Mouse (Mus musculus): ENCODE results near the gene Carnmt1.

DNA sequence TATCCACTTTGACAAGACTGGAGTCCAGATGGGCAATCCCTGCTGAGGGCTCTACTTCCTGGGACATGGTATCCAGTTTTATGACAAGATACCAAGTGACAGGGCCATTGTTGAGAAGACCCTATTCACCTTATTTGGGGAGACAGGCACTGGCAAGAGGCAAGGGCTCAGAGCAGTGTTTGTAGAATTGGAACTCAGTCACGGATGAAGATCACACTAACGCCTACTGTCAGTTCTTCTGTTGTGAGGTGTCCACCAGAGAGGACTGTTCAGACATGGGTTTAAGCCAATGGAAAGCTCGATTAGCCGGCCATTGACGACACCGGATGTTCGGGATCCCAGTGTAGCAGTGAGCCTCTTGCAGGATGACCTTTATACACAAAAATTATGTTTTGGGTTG, 1.0 kb upstream of the Carnmt1 start:
- no peak for TF ChIP-seq POLR2A (IDR thresholded peaks at IDR 0.05; ENCODE audit: insufficient read depth, low read depth, low read length)
- no peak for TF ChIP-seq CTCF (IDR thresholded peaks at IDR 0.05)
